Mouse (Mus musculus): Measurements from ENCODE around the gene Lgalsl. TPM values are rescaled to one million over a fixed set of nuclear protein-coding genes. Genes with fewer than 3 reads are reported as not detected.

The Lgalsl gene
- polyA plus RNA-seq, 1 experiment from 2014 or later: 55.1 TPM

DNA sequence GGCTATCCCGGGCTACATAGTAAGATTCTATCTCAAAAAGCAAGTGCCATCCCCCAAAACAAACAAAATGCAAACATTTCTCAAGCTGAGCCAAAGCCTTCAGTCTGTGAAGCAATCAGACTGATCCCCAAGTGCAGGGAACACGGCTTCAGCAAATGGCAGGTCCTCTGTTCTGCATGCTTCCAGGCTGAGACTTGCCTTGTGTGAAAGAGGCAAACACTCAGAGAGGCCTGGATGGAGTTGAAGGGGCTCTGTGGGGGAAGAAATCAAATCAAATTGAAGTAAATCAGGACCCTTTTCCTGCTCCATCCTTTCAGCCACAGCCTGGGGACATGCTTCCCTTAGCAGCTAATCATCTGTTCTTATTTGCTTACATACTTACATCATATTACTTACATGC, 35.4 kb downstream of the Lgalsl start:
- Histone ChIP-seq H3K4me2 (no peak overlapping the region), H3K4me1 (replicated peaks) (0 out of 2 replicates have a peak, but pooled peaks cover 6% of the 10 kb centered on the region), H3K9me3 (replicated peaks) (peaks cover 8% of the 10 kb centered on the region; the same call in 1 of the 2 replicates), H3K9ac (no peak overlapping the region), H3K27me3 (replicated peaks) (no peaks in the 10 kb centered on the region), H3K36me3 (no peaks in the 10 kb centered on the region), H3K4me3 (no peak overlapping the region), H3K27ac (ENCODE audit: poor library complexity, severe bottlenecking) (no peak overlapping the region)
- no peak for ATAC-seq (ENCODE audit: insufficient number of reproducible peaks, low FRiP score)
- 63% methylated on average over 2 of the region's 2 CpGs for WGBS

DNA sequence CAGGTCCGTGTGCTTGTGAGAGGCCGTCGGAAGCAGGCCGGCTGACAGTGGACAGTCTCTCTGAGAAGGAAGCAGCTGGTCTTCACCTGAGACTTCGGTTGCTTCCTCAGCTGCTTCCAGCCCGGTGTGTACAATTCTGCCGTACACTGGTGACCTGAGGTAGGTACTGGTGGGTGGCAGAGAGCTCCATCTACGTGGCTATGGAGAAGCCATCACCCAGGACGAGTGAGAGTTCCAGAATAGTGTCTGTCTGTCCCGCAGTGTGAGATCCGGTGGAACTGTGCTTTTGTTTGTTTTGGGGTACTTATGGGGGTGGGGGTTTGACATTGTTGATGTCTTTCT, 36.0 kb downstream of the Lgalsl start:
- Histone ChIP-seq H3K27ac (ENCODE audit: poor library complexity, severe bottlenecking) (no peak overlapping the region), H3K36me3 (no peaks in the 10 kb centered on the region), H3K4me3 (no peak overlapping the region), H3K9me3 (replicated peaks) (peaks cover 8% of the 10 kb centered on the region; the same call in 1 of the 2 replicates), H3K9ac (no peak overlapping the region), H3K4me2 (no peak overlapping the region), H3K27me3 (replicated peaks) (no peaks in the 10 kb centered on the region), H3K4me1 (replicated peaks) (0 out of 2 replicates have a peak, but pooled peaks cover under 1% of the 10 kb centered on the region)
- WGBS: 56% methylated on average over 11 of the region's 11 CpGs
- ATAC-seq (ENCODE audit: insufficient number of reproducible peaks, low FRiP score): no peak; the same call in 1 of the 2 replicates

DNA sequence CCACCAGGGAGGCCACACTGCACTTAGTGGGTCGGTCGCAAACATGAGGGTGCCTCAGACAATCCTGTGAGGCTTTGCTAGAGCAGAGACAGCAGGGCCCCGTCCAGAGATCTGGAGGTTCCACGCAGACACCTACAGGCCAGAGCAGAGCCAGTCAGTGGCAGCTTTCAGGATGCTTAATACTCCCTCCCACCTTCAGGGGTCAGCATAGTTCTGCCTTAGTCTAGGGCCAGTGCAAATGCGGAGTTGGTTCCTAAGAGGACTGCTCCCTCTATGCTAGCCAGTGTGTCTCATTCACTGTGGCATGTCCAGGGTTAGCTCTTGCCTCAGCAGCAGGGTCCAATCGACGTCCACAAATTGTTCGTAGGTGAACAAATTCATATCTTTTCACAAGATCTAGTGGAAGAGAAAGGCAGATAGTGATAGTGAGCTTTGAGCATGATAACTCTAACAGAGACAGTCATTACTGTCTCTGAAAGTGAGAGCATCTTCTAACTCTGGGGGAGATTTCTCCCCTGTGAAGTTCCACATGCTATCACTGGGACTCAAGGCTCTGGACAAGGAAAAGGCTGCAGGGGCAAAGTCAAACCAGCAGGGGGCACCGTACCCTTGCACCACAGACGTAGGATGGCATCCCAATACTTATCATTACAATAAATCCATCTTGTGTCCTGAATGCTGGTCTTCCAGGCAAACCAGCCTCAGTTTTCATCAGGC, 36.5 kb downstream of the Lgalsl start:
- Histone ChIP-seq H3K4me1 (replicated peaks) (no peaks in the 10 kb centered on the region), H3K27ac (ENCODE audit: poor library complexity, severe bottlenecking) (no peak overlapping the region), H3K36me3 (no peaks in the 10 kb centered on the region), H3K9me3 (replicated peaks) (peaks cover 8% of the 10 kb centered on the region; the same call in 1 of the 2 replicates), H3K4me3 (no peak overlapping the region), H3K9ac (no peak overlapping the region), H3K4me2 (no peak overlapping the region), H3K27me3 (replicated peaks) (no peaks in the 10 kb centered on the region)
- WGBS: 30% methylated on average over 10 of the region's 10 CpGs
- peak; percentile 81 for ATAC-seq (ENCODE audit: insufficient number of reproducible peaks, low FRiP score)

DNA sequence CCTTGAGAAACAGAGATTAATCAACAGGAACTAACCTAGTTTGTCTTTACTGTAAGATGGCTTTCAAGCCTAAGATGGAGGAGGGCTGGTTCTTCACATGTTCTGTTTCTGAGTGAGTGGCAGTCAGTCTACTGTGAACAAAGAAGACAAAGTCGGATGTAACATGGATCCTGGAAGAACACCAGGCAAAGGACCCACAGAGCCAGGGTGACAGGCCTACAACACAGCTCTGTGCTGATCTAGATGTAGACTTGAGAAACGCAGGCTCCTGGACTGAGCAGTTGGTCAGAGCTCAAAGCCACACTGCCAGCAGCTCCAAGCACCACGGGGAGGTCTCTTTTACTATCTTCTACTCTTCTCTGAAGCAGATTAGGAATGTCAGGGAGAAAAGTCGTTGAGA, 37.2 kb downstream of the Lgalsl start:
- H3K9me3 ChIP-seq (replicated peaks): peaks cover 8% of the 10 kb centered on the region; the same call in 1 of the 2 replicates
- H3K27me3 ChIP-seq (replicated peaks): no peaks in the 10 kb centered on the region
- no peak overlapping the region for H3K4me2 ChIP-seq
- no peaks in the 10 kb centered on the region for H3K4me1 ChIP-seq (replicated peaks)
- H3K4me3 ChIP-seq: no peak overlapping the region
- WGBS: 59% methylated on average over 4 of the region's 4 CpGs
- no peak for ATAC-seq (ENCODE audit: insufficient number of reproducible peaks, low FRiP score)
- H3K27ac ChIP-seq (ENCODE audit: poor library complexity, severe bottlenecking): no peak overlapping the region
- H3K9ac ChIP-seq: no peak overlapping the region
- H3K36me3 ChIP-seq: no peaks in the 10 kb centered on the region

DNA sequence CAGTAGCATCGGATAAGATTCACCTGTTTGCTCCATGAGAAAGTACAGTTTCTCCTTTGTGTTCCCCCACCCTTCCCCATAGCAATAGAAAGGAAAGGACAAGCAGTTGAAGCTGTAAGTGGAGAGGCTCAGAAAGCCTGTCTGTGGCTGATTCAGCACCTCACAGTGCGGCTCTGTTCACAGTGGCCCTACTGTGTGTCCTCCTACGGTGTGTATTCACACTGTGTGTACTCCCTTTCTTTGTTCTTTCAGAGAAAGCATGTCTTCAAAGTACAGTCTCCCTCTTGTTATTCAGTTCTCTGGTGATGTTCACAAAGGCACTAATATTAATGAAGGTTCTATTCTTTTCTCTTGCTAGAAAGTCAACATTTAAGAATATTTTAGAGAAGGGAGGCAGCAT, 38.2 kb downstream of the Lgalsl start:
- Histone ChIP-seq H3K4me2 (no peak overlapping the region), H3K4me3 (no peak overlapping the region), H3K27ac (ENCODE audit: poor library complexity, severe bottlenecking) (no peak overlapping the region), H3K36me3 (no peaks in the 10 kb centered on the region), H3K9me3 (replicated peaks) (peaks cover under 1% of the 10 kb centered on the region; the same call in 1 of the 2 replicates), H3K27me3 (replicated peaks) (no peaks in the 10 kb centered on the region), H3K4me1 (replicated peaks) (no peaks in the 10 kb centered on the region), H3K9ac (no peak overlapping the region)
- WGBS: 84% methylated on average over 3 of the region's 3 CpGs
- ATAC-seq (ENCODE audit: insufficient number of reproducible peaks, low FRiP score): no peak

DNA sequence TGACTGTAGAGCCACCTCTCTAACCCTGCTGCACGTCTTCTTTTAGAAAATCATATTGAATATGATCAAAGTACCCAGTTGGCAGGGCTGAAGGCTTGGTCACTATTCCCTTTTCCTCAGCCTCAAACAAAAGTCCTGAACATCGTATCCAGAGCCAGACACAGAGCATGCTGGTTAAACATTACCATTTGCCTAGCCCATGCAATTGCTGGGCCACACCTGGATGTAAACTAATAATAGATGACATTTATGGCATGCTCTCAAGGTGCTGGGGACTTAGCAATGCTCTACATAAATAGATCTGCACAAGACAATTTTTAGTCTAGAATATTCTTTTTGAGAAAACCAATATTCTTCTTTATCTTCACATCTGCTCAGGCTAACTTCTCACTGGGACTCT, 39.5 kb downstream of the Lgalsl start:
- ATAC-seq (ENCODE audit: insufficient number of reproducible peaks, low FRiP score): no peak
- Histone ChIP-seq H3K36me3 (no peaks in the 10 kb centered on the region), H3K9ac (no peak overlapping the region), H3K27ac (ENCODE audit: poor library complexity, severe bottlenecking) (no peak overlapping the region), H3K4me1 (replicated peaks) (no peaks in the 10 kb centered on the region), H3K27me3 (replicated peaks) (no peaks in the 10 kb centered on the region), H3K4me2 (no peak overlapping the region), H3K4me3 (no peak overlapping the region), H3K9me3 (replicated peaks) (no peaks in the 10 kb centered on the region)
- 77% methylated on average over 2 of the region's 2 CpGs for WGBS

DNA sequence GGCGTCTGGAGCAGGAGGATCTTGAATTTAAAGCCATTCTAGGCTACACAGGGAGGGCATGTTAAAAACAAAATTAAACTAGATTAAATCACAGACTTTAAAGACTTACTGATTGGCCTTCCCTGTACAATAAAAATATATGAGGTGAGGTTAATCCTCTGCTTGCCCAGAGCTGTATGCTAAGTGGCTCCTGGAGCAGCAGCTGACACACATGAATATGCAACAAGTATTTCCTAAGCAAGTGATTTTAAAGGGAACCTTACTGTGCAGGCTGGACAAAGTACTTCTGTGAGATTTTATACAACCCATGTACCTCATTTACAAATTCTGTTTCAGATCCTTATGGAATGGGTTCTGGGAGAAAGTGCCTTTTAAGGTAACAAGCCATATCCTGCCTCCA, 41.8 kb downstream of the Lgalsl start:
- no peaks in the 10 kb centered on the region for H3K36me3 ChIP-seq
- no peak overlapping the region for H3K9ac ChIP-seq
- H3K9me3 ChIP-seq (replicated peaks): peaks cover 14% of the 10 kb centered on the region
- ATAC-seq (ENCODE audit: insufficient number of reproducible peaks, low FRiP score): no peak
- 62% methylated on average over 1 of the region's 1 CpGs for WGBS
- no peak overlapping the region for H3K27ac ChIP-seq (ENCODE audit: poor library complexity, severe bottlenecking)
- no peak overlapping the region for H3K4me2 ChIP-seq
- no peaks in the 10 kb centered on the region for H3K4me1 ChIP-seq (replicated peaks)
- no peak overlapping the region for H3K4me3 ChIP-seq
- H3K27me3 ChIP-seq (replicated peaks): no peaks in the 10 kb centered on the region

DNA sequence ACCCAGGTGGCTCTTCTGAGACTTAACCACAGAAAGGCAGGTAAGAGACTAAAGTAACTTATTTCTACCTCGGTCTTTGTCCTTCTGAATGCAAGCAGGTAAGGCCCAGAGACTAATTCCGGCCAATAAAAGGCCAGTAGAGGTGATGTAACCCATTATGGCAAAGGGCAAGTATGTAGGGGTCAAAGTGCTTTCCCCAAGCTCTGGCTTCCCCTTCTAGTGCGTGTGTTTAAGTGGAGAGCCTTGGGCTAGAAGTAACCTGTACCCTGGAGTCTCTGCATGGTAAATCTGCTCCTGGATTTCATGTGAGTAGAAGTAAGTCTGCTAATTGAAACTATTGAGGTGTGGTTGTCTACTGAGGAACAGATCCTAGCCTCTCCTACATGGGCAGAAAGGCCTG, 42.8 kb downstream of the Lgalsl start:
- WGBS: 72% methylated on average over 3 of the region's 3 CpGs
- no peak for ATAC-seq (ENCODE audit: insufficient number of reproducible peaks, low FRiP score)
- no peaks in the 10 kb centered on the region for H3K36me3 ChIP-seq
- no peaks in the 10 kb centered on the region for H3K27me3 ChIP-seq (replicated peaks)
- H3K4me2 ChIP-seq: no peak overlapping the region
- H3K27ac ChIP-seq (ENCODE audit: poor library complexity, severe bottlenecking): no peak overlapping the region
- H3K4me3 ChIP-seq: no peak overlapping the region
- peaks cover 15% of the 10 kb centered on the region for H3K9me3 ChIP-seq (replicated peaks)
- no peak overlapping the region for H3K9ac ChIP-seq
- H3K4me1 ChIP-seq (replicated peaks): no peaks in the 10 kb centered on the region

DNA sequence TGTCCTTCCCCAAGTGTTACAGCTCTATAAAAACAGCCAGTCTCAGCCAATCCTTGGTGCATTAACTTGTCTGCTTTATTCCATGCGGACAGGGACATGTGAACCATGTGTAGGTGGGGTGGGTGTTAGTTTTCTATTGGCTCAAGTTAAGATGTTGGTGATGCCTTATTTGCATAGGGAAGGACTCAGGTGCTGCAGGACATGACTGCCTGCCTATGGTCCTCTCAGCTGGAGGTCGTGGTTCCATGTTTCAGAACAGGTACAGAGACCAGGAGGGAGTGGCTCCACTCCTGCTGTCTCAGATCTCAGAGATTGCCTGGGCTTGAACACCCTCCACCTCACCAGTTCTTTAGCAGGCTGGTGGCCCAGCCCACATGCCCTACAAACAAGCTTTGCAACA, 44.7 kb downstream of the Lgalsl start:
- H3K4me3 ChIP-seq: no peak overlapping the region
- ATAC-seq (ENCODE audit: insufficient number of reproducible peaks, low FRiP score): no peak
- H3K36me3 ChIP-seq: no peaks in the 10 kb centered on the region
- no peaks in the 10 kb centered on the region for H3K27me3 ChIP-seq (replicated peaks)
- no peak overlapping the region for H3K9ac ChIP-seq
- H3K4me2 ChIP-seq: no peak overlapping the region
- H3K27ac ChIP-seq (ENCODE audit: poor library complexity, severe bottlenecking): no peak overlapping the region
- no peaks in the 10 kb centered on the region for H3K4me1 ChIP-seq (replicated peaks)
- H3K9me3 ChIP-seq (replicated peaks): peaks cover 15% of the 10 kb centered on the region
- 61% methylated on average over 2 of the region's 2 CpGs for WGBS

DNA sequence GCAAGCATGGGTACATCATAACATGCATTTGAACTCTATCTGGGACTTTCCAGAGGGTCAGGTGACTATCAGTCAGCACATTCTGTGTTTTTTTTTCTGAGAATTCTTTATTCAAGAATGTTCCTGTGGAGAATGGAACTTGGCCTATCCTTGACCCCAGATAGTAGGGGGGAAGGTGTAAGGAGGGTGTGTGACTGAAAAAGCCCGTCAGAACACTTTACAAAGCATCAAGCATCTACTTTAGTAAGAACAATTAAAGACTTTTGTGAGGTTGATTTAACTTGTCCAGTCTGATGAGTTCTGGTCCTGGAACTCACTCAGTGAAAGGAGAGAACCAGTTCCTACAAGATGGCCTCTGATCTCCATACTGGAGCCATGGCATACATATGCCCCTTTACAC, 45.7 kb downstream of the Lgalsl start:
- no peak for ATAC-seq (ENCODE audit: insufficient number of reproducible peaks, low FRiP score)
- no peaks in the 10 kb centered on the region for H3K27me3 ChIP-seq (replicated peaks)
- no peak overlapping the region for H3K4me2 ChIP-seq
- no peaks in the 10 kb centered on the region for H3K36me3 ChIP-seq
- no peak overlapping the region for H3K9ac ChIP-seq
- peaks cover 15% of the 10 kb centered on the region for H3K9me3 ChIP-seq (replicated peaks)
- H3K4me3 ChIP-seq: no peak overlapping the region
- H3K4me1 ChIP-seq (replicated peaks): no peaks in the 10 kb centered on the region
- H3K27ac ChIP-seq (ENCODE audit: poor library complexity, severe bottlenecking): no peak overlapping the region
- WGBS: 63% methylated on average over 1 of the region's 1 CpGs

DNA sequence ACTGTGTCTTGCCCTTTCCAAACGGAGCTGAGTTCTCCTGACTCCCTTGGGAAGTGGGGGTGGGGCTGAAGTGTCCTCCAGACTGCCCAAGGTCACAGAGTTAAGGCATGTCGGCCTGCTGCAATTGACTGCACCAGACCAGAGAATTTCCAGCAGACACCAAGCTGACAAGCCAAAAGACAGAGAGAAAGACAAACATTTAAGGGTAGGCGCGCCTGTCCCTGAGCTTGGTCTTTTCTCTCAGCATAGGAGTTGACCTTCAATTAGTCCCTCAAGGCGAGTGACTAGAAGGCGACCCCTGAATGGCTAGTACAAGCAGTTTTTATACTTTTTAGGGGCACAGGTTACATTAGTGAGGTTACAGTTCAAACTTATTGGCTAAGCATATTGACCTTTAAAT, 46.1 kb downstream of the Lgalsl start:
- Histone ChIP-seq H3K36me3 (no peaks in the 10 kb centered on the region), H3K27me3 (replicated peaks) (no peaks in the 10 kb centered on the region), H3K9ac (no peak overlapping the region), H3K4me1 (replicated peaks) (no peaks in the 10 kb centered on the region), H3K4me3 (no peak overlapping the region), H3K9me3 (replicated peaks) (peaks cover 15% of the 10 kb centered on the region), H3K27ac (ENCODE audit: poor library complexity, severe bottlenecking) (no peak overlapping the region), H3K4me2 (no peak overlapping the region)
- WGBS: 78% methylated on average over 6 of the region's 6 CpGs
- no peak for ATAC-seq (ENCODE audit: insufficient number of reproducible peaks, low FRiP score)

DNA sequence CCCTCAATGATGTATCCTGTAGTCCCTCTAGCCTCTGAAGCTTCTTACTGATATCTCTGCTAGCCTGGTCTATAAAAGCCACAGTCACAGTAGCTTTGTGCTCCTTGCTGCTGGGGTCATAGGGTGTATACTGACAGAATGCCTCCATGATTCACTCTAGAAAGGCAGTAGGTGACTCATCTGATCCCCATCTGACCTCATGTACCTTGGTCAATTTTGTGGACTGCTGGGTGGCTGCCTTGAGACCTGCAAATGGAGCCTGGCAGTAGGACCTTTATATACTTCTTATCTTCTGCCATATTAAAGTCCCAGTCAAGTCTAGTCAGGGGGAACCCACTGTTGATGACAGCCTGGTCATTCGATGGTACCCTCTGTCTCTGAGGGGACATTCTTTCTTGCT, 47.4 kb downstream of the Lgalsl start:
- Histone ChIP-seq H3K4me2 (no peak overlapping the region), H3K36me3 (no peaks in the 10 kb centered on the region), H3K9ac (no peak overlapping the region), H3K27ac (ENCODE audit: poor library complexity, severe bottlenecking) (no peak overlapping the region), H3K4me3 (no peak overlapping the region), H3K4me1 (replicated peaks) (peaks cover 5% of the 10 kb centered on the region; the same call in 1 of the 2 replicates), H3K27me3 (replicated peaks) (no peaks in the 10 kb centered on the region), H3K9me3 (replicated peaks) (peaks cover 15% of the 10 kb centered on the region)
- ATAC-seq (ENCODE audit: insufficient number of reproducible peaks, low FRiP score): no peak
- WGBS: 91% methylated on average over 1 of the region's 1 CpGs
